Mouse (Mus musculus) embryonic fibroblast, embryonic 13.5 days (primary cell): ENCODE results near the gene Tiam1.

Source experiments
- CTCF ChIP-seq: IDR thresholded peaks from 2 replicates; pipeline ENCODE4 v1.5.1; 2011; ENCODE audit warnings: mild to moderate bottlenecking, control low read depth, low read length, moderate library complexity, borderline replicate concordance; ENCODE audit not compliant: insufficient read depth
- POLR2A ChIP-seq: IDR thresholded peaks from 2 replicates; pipeline ENCODE4 v1.6.1; 2011; ENCODE audit warnings: low read depth, mild to moderate bottlenecking, control low read depth, low read length, moderate library complexity

DNA sequence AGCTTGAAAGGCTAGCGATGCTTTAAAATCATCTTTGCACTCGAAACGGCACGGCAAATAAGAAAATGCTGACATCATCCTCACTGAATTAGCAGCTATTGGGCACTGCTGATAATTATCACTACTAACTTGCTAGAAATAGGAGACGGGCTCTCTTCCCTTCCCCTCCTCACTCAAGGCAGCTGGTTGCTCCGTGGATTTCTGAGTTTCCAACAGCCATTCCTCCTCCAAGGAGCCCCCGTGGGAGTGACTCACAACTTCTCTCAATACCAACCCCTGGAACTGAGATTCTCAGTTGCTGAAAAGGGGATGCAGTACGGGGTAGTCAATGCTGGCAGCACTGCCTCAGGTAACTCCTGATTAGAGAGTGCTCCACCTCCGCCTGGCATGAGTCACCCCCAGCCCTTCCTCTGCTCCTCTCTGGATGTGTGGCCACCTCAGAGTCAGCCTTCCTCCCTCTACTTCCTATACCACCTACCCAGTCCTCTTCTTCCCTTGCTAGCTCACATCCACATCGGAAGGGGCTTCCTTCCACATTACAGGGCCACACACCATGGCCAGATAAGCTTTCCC is 253.6 kb downstream of the Tiam1 start:
- TF ChIP-seq CTCF (no peak), POLR2A (no peak)
